Mouse (Mus musculus): ENCODE data around the gene Mfge8. TPM values are rescaled to one million over a fixed set of nuclear protein-coding genes. Genes with fewer than 3 reads are reported as not detected.

The Mfge8 gene
- polyA plus RNA-seq, 1 experiment from 2014 or later: 351 TPM

Other genes with a start within 250 kb of the Mfge8 start
- 1.6 and 2.1 TPM in 2 replicates for gene Isg20, start 235.6 kb downstream of the Mfge8 start, polyA plus RNA-seq (2015; fragmentation: Nextera tagmentation; extraction: Ambion mirVana)
- 0.36 and 1.5 TPM in 2 replicates for gene Acan, start 95.6 kb downstream of the Mfge8 start, polyA plus RNA-seq (2015; fragmentation: Nextera tagmentation; extraction: Ambion mirVana)
- gene Hapln3, start 18.0 kb downstream of the Mfge8 start, polyA plus RNA-seq (2015; fragmentation: Nextera tagmentation; extraction: Ambion mirVana): 2.3 and 4.4 TPM in 2 replicates
- 16.3 and 21.4 TPM in 2 replicates for gene Abhd2, start 124.1 kb upstream of the Mfge8 start, polyA plus RNA-seq (2015; fragmentation: Nextera tagmentation; extraction: Ambion mirVana)
- gene Rlbp1, start 238.0 kb upstream of the Mfge8 start, polyA plus RNA-seq (2015; fragmentation: Nextera tagmentation; extraction: Ambion mirVana): 28.2 and 29.2 TPM in 2 replicates
- gene Fanci, start 242.9 kb upstream of the Mfge8 start, polyA plus RNA-seq (2015; fragmentation: Nextera tagmentation; extraction: Ambion mirVana): 2.4 and 2.7 TPM in 2 replicates

All from hindbrain, embryonic 16.5 days (tissue).